ENCODE assay signal across 26 mouse cellular contexts in genomic region chr17:40885155-40885554, GRCm38 (mm10). TPM values are rescaled to one million over a fixed set of nuclear protein-coding genes. Genes with fewer than 3 reads are reported as not detected.
"Had no signal": no experiment of that assay in that cellular context is flagged by ENCODE, and none has a peak within 500 bp of the region (broad histone marks: within the 10 kb centered on the region; RNA-seq: fewer than 3 reads in every experiment).

No protein-coding gene starts in this region.

- H3K4me3 ChIP-seq: kidney, embryonic 15.5 days; limb, embryonic 13.5 days; liver, embryonic 13.5 days; stomach, embryonic 15.5 days had no signal

- H3K36me3 ChIP-seq: kidney, embryonic 15.5 days; limb, embryonic 13.5 days; liver, embryonic 13.5 days; stomach, embryonic 15.5 days had no signal

- H3K4me1 ChIP-seq: kidney, embryonic 15.5 days; limb, embryonic 13.5 days; stomach, embryonic 15.5 days had no signal

- DNase-seq: kidney, adult 2 months; kidney, postnatal 10 days; kidney, postnatal 36 days; left cerebral cortex, postnatal 4 days; liver, embryonic 13.5 days; lung, adult 2 months; lung, postnatal 14 days; lung, postnatal 4 days; midbrain, embryonic 14.5 days; retina, postnatal 1 day; right cerebral cortex, postnatal 25 days; spleen, adult 18-20 months; thymus, adult 2 months; thymus, postnatal 14 days; thymus, postnatal 4 days had no signal

- H3K27ac ChIP-seq: kidney, embryonic 15.5 days; limb, embryonic 13.5 days; liver, embryonic 13.5 days; stomach, embryonic 15.5 days had no signal

- H3K9ac ChIP-seq: kidney, embryonic 15.5 days; limb, embryonic 13.5 days; liver, embryonic 13.5 days; stomach, embryonic 15.5 days had no signal

- H3K9me3 ChIP-seq: kidney, embryonic 15.5 days; limb, embryonic 13.5 days; liver, embryonic 13.5 days; stomach, embryonic 15.5 days had no signal

- H3K27me3 ChIP-seq: kidney, embryonic 15.5 days; limb, embryonic 13.5 days; liver, embryonic 13.5 days; stomach, embryonic 15.5 days had no signal

- H3K4me2 ChIP-seq: kidney, embryonic 15.5 days; limb, embryonic 13.5 days; liver, embryonic 13.5 days; midbrain, embryonic 11.5 days; stomach, embryonic 15.5 days had no signal

RNA-seq across cellular contexts. Expression of gene Glyatl3, which starts 29.0 kb away (rescaled TPM):
- polyA plus RNA-seq: intestine, embryonic 14.5 days; kidney, adult 2 months; kidney, embryonic 15.5 days; limb, embryonic 13.5 days; liver, adult 2 months; liver, embryonic 13.5 days; liver, embryonic 16.5 days; lung, adult 2 months; lung, embryonic 16.5 days; midbrain, embryonic 11.5 days; midbrain, embryonic 14.5 days; midbrain, postnatal 0 days; neural tube, embryonic 11.5 days; neural tube, embryonic 14.5 days; stomach, embryonic 15.5 days had no signal
